Mouse (Mus musculus) myocyte (in vitro differentiated cells): ENCODE measurements around the gene Paqr4. TPM values are rescaled to one million over a fixed set of nuclear protein-coding genes. Genes with fewer than 3 reads are reported as not detected.
"Not testable (repeated sequence)": the region's sequence is repeated elsewhere in the genome, so short reads cannot be mapped to it uniquely, and the experiment has no call there.

Experiments
- H3K27me3 ChIP-seq: one replicate; pipeline ENCODE4 v1.6.1; 2011; ENCODE audit not compliant: control insufficient read depth, insufficient read depth, insufficient read length
- H3K36me3 ChIP-seq: one replicate; pipeline ENCODE4 v1.6.1; 2011; ENCODE audit not compliant: control insufficient read depth, insufficient read depth
- H3K4me2 ChIP-seq: one replicate; pipeline ENCODE4 v1.6.1; 2011; ENCODE audit warnings: low read depth, control low read depth
- H3K4me3 ChIP-seq: one replicate; pipeline ENCODE4 v1.5.1; 2011; ENCODE audit warnings: mild to moderate bottlenecking, control low read depth, moderate library complexity
- H3K79me2 ChIP-seq: one replicate; pipeline ENCODE4 v1.6.1; 2011; ENCODE audit not compliant: control insufficient read depth, insufficient read depth
- H3ac ChIP-seq: one replicate; pipeline ENCODE4 v1.6.1; 2011; ENCODE audit not compliant: control insufficient read depth, insufficient read length
- CEBPB ChIP-seq: IDR thresholded peaks from 2 replicates; pipeline ENCODE4 v1.6.1; 2011; ENCODE audit warnings: mild to moderate bottlenecking, moderate library complexity; ENCODE audit not compliant: poor library complexity, insufficient read depth, severe bottlenecking
- E2F4 ChIP-seq: IDR thresholded peaks from one replicate; pipeline ENCODE4 v1.6.1; 2011; ENCODE audit warnings: mild to moderate bottlenecking, control low read depth, moderate library complexity; ENCODE audit not compliant: insufficient read depth
- MAX ChIP-seq: IDR thresholded peaks from one replicate; pipeline ENCODE4 v1.6.1; 2011; ENCODE audit warnings: low read depth, mild to moderate bottlenecking, control low read depth
- MYOD1 ChIP-seq, 3 experiments: IDR thresholded peaks; one replicate each; pipeline ENCODE4 v1.6.1; 2011; ENCODE audit warnings: control low read depth in 2 of 3, low read depth in 2 of 3, mild to moderate bottlenecking in 2 of 3, moderate library complexity in 1 of 3; ENCODE audit not compliant: insufficient read length in 2 of 3, control insufficient read depth in 1 of 3
- MYOG ChIP-seq, 3 experiments: IDR thresholded peaks; one replicate each; pipeline ENCODE4 v1.6.1; 2011; ENCODE audit warnings: control low read depth in 2 of 3, low read depth in 2 of 3, mild to moderate bottlenecking in 2 of 3; ENCODE audit not compliant: insufficient read length in 2 of 3, control insufficient read depth in 1 of 3, insufficient read depth in 1 of 3
- POLR2A ChIP-seq: IDR thresholded peaks from one replicate; pipeline ENCODE4 v1.6.1; 2011; ENCODE audit warnings: low read depth, mild to moderate bottlenecking, control low read depth, moderate library complexity; ENCODE audit not compliant: insufficient read length
- POLR2AphosphoS2 ChIP-seq: IDR thresholded peaks from one replicate; pipeline ENCODE4 v1.6.1; 2011; ENCODE audit warnings: low read depth, control low read depth; ENCODE audit not compliant: insufficient read length
- REST ChIP-seq: IDR thresholded peaks from one replicate; pipeline ENCODE4 v1.6.1; 2011; ENCODE audit warnings: mild to moderate bottlenecking, control low read depth, moderate library complexity; ENCODE audit not compliant: insufficient read depth, insufficient read length
- SRF ChIP-seq: IDR thresholded peaks from one replicate; pipeline ENCODE4 v1.6.1; 2011; ENCODE audit warnings: low read depth; ENCODE audit not compliant: control insufficient read depth, insufficient read length
- TCF12 ChIP-seq: IDR thresholded peaks from one replicate; pipeline ENCODE4 v1.6.1; 2011; ENCODE audit warnings: mild to moderate bottlenecking, control low read depth; ENCODE audit not compliant: poor library complexity, insufficient read depth, severe bottlenecking
- TCF3 ChIP-seq: IDR thresholded peaks from one replicate; pipeline ENCODE4 v1.6.1; 2011; ENCODE audit warnings: low read depth, control low read depth; ENCODE audit not compliant: insufficient read length
- USF1 ChIP-seq: IDR thresholded peaks from one replicate; pipeline ENCODE4 v1.6.1; 2011; ENCODE audit warnings: low read depth, mild to moderate bottlenecking, control low read depth, moderate library complexity
- polyA plus RNA-seq: library from polyadenylated mRNA; unstranded; fragments of >200 nt; fragmentation: generic; extraction: Trizol; gene quantifications from one replicate; pipeline ENCODE4 v1.2.1, GENCODE M21; 2012; ENCODE audit warnings: missing spikeins

The Paqr4 gene
- polyA plus RNA-seq, 1 experiment, result 15.4 TPM

DNA sequence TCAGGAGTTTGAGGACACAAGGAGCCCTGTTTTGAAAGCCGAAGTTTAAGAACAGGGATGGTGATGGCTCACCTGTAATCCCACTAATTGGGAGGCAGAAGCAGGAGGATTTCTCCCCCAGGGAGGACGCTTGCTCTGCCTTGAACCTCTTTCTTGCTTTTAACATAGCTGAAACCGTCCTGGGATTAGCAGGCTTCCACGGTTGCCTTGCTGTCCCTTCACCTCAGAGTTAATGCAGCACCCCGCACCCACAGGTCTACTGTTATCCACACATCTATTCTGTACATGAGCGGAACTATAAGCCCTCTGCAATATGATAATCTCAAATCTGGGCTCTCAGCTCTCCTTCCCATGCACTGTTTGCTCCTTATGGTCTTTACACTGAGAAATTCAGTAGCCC lies 33.0 kb upstream of the Paqr4 start:
- TF ChIP-seq USF1 (no peak), MYOD1 (IDR thresholded peaks at IDR 0.05; ENCODE audit: control insufficient read depth in 1 of 3, insufficient read length in 2 of 3, low read depth in 2 of 3) (no peak)
- H3K27me3 ChIP-seq, result no peaks in the 10 kb centered on the region

DNA sequence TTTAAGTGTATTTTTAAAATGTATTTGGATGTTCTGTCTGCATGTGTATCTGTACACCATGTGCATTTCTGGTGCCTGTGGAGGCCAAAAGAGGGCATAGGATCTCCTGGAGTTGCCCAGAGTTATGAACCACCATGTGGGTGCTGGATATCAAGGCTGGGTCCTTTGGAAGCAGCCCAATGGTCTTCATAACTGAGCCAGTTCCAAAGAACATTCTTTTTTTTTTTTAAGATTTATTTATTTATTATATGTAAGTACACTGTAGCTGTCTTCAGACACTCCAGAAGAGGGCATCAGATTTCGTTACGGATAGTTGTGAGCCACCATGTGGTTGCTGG lies 31.5 kb upstream of the Paqr4 start:
- H3ac ChIP-seq, H3K4me2 ChIP-seq, H3K27me3 ChIP-seq, H3K36me3 ChIP-seq, H3K4me3 ChIP-seq: not testable (repeated sequence)
- peaks cover 12% of the 10 kb centered on the region for H3K79me2 ChIP-seq

More for the DNA sequence above, 33.0 kb upstream of the Paqr4 start:
- Histone ChIP-seq H3K36me3 (no peaks in the 10 kb centered on the region), H3ac (no peak overlapping the region), H3K79me2 (peaks cover 12% of the 10 kb centered on the region), H3K4me3 (no peak overlapping the region), H3K4me2 (no peak overlapping the region)

DNA sequence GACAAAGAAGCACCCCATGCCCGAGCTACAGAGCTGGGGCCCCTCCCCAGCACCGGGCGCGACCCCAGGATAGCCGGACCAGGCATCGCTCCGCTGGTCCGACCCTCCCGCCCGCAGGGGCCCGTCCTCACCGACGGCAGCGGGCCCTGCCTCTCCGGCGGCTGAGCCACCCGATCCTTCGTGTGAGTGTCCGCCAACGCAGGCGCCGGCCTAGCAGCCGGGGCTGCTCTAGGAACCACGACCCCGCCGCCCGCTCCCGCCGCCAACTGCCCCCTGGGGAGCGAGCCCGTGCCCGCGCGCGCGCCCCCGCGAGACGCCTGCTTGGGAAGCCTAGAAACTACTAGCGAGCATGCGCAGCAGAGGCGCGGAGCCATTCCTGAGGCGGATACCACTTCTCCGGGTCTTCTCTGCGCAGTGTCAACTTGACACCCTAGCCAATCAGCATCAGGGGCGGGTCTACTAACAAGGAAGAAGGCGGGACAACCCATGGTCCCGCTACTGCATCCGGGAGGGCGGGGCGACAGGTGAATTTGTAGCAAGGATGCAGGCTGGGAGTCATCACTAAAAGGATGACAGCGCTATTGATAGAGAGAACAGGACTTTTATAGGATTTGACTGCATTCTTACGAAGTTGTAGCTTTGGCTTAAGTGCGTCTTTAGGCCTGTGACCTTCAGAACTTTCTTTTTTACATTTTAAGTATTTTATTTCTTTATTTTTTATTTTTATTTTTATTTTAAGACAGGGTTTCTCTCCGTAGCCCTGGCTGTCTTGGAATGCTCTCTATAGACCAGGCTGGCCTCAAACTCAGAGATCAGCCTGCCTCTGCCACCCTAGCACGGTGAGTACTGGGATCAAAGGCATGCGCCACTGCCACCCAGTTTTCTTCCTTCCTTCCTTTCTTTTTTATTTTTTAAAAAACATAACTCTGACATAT lies 30.9 kb upstream of the Paqr4 start, which contains the start of gene Flywch1:
TSS of gene Flywch1 (minus strand) at position 319 of the 935 bp plus-strand sequence.
- TF ChIP-seq SRF (no peak), POLR2AphosphoS2 (peak; percentile 54), MAX (no peak), MYOD1 (IDR thresholded peaks at IDR 0.05; ENCODE audit: control insufficient read depth in 1 of 3, insufficient read length in 2 of 3, low read depth in 2 of 3) (peak in 1 of 3 experiments; percentile 27), TCF3 (no peak), REST (no peak), POLR2A (peak; percentile 79)
- H3K4me3 ChIP-seq, result peak within 1 kb of the TSS; percentile 40
- peak within 1 kb of the TSS; percentile 34 for H3ac ChIP-seq
- peaks cover 12% of the 10 kb centered on the region for H3K79me2 ChIP-seq
- no peaks in the 10 kb centered on the region for H3K27me3 ChIP-seq
- peak within 1 kb of the TSS; percentile 72 for H3K4me2 ChIP-seq
- H3K36me3 ChIP-seq, result no peaks in the 10 kb centered on the region

DNA sequence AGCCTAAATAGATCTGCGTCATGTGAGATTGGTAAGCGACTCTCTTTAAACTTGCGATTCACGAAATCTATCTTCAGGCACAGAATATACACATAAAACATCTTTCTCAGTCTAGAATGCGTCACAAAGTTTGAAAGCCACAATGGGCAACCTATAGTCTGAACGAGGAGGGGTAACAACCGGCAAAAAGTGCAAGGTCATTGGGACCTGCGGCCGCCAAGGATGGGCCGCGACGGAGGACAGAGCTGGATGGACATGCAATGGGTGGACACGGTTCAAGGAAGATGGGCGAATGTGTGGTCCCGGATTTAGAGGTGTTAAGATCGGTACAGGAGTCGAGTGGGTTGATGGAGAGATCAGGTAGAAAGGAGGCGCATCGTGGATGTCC lies 30.2 kb upstream of the Paqr4 start:
- Histone ChIP-seq H3K36me3 (no peaks in the 10 kb centered on the region), H3K4me2 (peak overlapping the region; percentile 72), H3K27me3 (no peaks in the 10 kb centered on the region), H3K79me2 (peaks cover 12% of the 10 kb centered on the region), H3ac (peak overlapping the region; percentile 34), H3K4me3 (peak overlapping the region; percentile 40)
- TF ChIP-seq REST (no peak), MYOG (IDR thresholded peaks at IDR 0.05; ENCODE audit: control insufficient read depth in 1 of 3, insufficient read depth in 1 of 3, insufficient read length in 2 of 3, low read depth in 2 of 3) (peak in 1 of 3 experiments; percentile 0)

DNA sequence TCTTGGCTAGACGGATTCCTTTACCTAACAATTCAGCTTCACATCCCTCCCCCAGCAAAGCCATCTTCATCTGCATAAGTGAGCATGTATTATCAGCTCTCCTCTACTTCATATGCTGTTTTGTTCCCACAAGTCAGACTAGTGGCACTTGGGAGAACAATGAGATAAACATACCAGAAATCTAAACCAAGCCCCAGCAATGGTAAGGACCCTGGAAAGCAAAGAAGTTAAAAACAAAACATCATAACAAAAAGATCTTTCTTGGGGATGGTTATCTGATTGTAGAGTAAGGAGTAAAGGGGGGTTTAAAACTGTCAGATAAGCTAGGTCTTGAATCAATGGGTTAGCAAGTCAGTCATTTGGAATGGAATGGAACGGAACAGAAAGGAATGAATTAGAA lies 29.8 kb upstream of the Paqr4 start:
- peak overlapping the region; percentile 40 for H3K4me3 ChIP-seq
- TF ChIP-seq TCF3 (no peak), TCF12 (no peak), POLR2A (no peak), USF1 (no peak), SRF (no peak), MYOG (IDR thresholded peaks at IDR 0.05; ENCODE audit: control insufficient read depth in 1 of 3, insufficient read depth in 1 of 3, insufficient read length in 2 of 3, low read depth in 2 of 3) (no peak), MYOD1 (IDR thresholded peaks at IDR 0.05; ENCODE audit: control insufficient read depth in 1 of 3, insufficient read length in 2 of 3, low read depth in 2 of 3) (no peak), POLR2AphosphoS2 (no peak), MAX (no peak), CEBPB (no peak), E2F4 (no peak), REST (no peak)

DNA sequence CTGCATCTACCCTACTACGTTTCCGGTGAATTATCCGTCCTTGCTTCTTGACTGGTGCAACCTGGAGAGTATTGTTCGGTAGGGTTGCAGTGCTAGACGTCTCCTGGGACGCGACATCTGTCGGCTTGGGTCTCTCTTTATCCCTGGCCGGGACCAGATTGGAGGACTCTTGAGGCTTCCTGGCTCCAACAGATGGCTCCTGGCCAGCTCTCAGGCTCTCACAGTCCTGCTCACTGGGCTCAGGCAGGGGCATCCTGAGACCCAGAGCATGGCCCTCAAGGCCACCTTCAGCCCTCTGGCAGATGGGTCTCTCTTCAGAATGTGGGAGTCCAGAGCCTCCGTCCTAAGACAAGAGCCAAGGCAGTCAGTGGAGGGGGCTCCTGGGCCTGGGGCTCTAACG lies 22.3 kb upstream of the Paqr4 start:
- Histone ChIP-seq H3ac (no peak overlapping the region), H3K27me3 (no peaks in the 10 kb centered on the region), H3K4me3 (no peak overlapping the region), H3K36me3 (peaks cover 3% of the 10 kb centered on the region), H3K4me2 (no peak overlapping the region), H3K79me2 (no peaks in the 10 kb centered on the region)
- no peak for TF ChIP-seq REST
- TF ChIP-seq SRF, result no peak
- no peak for TF ChIP-seq TCF12
- TF ChIP-seq POLR2AphosphoS2, result no peak
- no peak for TF ChIP-seq POLR2A
- no peak for TF ChIP-seq E2F4
- TF ChIP-seq MYOG (IDR thresholded peaks at IDR 0.05; ENCODE audit: control insufficient read depth in 1 of 3, insufficient read depth in 1 of 3, insufficient read length in 2 of 3, low read depth in 2 of 3), result no peak
- no peak for TF ChIP-seq MAX
- no peak for TF ChIP-seq CEBPB
- no peak for TF ChIP-seq TCF3
- no peak for TF ChIP-seq MYOD1 (IDR thresholded peaks at IDR 0.05; ENCODE audit: control insufficient read depth in 1 of 3, insufficient read length in 2 of 3, low read depth in 2 of 3)
- TF ChIP-seq USF1, result no peak

More for the DNA sequence above, 29.8 kb upstream of the Paqr4 start:
- peak overlapping the region; percentile 72 for H3K4me2 ChIP-seq
- H3K27me3 ChIP-seq, result no peaks in the 10 kb centered on the region
- H3K79me2 ChIP-seq, result peaks cover 12% of the 10 kb centered on the region
- H3K36me3 ChIP-seq, result no peaks in the 10 kb centered on the region
- no peak overlapping the region for H3ac ChIP-seq
